Mouse (Mus musculus): ENCODE data around the gene Stfa1.
"Not testable (repeated sequence)": the region's sequence is repeated elsewhere in the genome, so short reads cannot be mapped to it uniquely, and the experiment has no call there.

Gene Stfa1

GRCm38 (mm10) chr16:36276796-36277195 is at the start of gene Stfa1:
Gene Stfa1, plus strand, starts transcription at chr16:36276951.
- not testable (repeated sequence) for H3K36me3 ChIP-seq (ENCODE audit: insufficient read depth, low read length); H3K9me3 ChIP-seq (ENCODE audit: low read length); H3K27me3 ChIP-seq (ENCODE audit: insufficient read depth, low read length); H3K4me3 ChIP-seq (replicated peaks; ENCODE audit: low read length); H3K4me1 ChIP-seq (replicated peaks; ENCODE audit: low read depth, low read length)

GRCm38 (mm10) chr16:36260585-36260984 is 16.2 kb upstream of the Stfa1 start:
- not testable (repeated sequence) for H3K4me1 ChIP-seq (replicated peaks; ENCODE audit: low read depth, low read length); H3K36me3 ChIP-seq (ENCODE audit: insufficient read depth, low read length); H3K9me3 ChIP-seq (ENCODE audit: low read length); H3K27me3 ChIP-seq (ENCODE audit: insufficient read depth, low read length); H3K4me3 ChIP-seq (replicated peaks; ENCODE audit: low read length)

- H3K27me3 ChIP-seq (ENCODE audit: insufficient read depth, low read length), result no peaks in the 10 kb centered on the region
- no peaks in the 10 kb centered on the region for H3K4me1 ChIP-seq (replicated peaks; ENCODE audit: low read depth, low read length)
- no peaks in the 10 kb centered on the region for H3K9me3 ChIP-seq (ENCODE audit: low read length)
- no peak for TF ChIP-seq POU5F1 (IDR thresholded peaks at IDR 0.05; ENCODE audit: borderline replicate concordance, low read length)
- no peak for TF ChIP-seq NANOG (IDR thresholded peaks at IDR 0.05; ENCODE audit: borderline replicate concordance, low read length)
- H3K36me3 ChIP-seq (ENCODE audit: insufficient read depth, low read length), result no peaks in the 10 kb centered on the region
- no peak overlapping the region for H3K4me3 ChIP-seq (replicated peaks; ENCODE audit: low read length)
These were observed 12.4 kb downstream of the Stfa1 start for GRCm38 (mm10) chr16:36289140-36289539.

- Histone ChIP-seq H3K4me3 (replicated peaks; ENCODE audit: low read length) (no peak overlapping the region), H3K9me3 (ENCODE audit: low read length) (no peaks in the 10 kb centered on the region), H3K36me3 (ENCODE audit: insufficient read depth, low read length) (no peaks in the 10 kb centered on the region), H3K4me1 (replicated peaks; ENCODE audit: low read depth, low read length) (no peaks in the 10 kb centered on the region), H3K27me3 (ENCODE audit: insufficient read depth, low read length) (no peaks in the 10 kb centered on the region)
- no peak for TF ChIP-seq NANOG (IDR thresholded peaks at IDR 0.05; ENCODE audit: borderline replicate concordance, low read length)
- no peak for TF ChIP-seq CTCF (conservative IDR thresholded peaks at IDR 0.05; ENCODE audit: low read length)
- no peak for TF ChIP-seq POU5F1 (IDR thresholded peaks at IDR 0.05; ENCODE audit: borderline replicate concordance, low read length)
These were observed 30.9 kb downstream of the Stfa1 start for GRCm38 (mm10) chr16:36307631-36308030.

GRCm38 (mm10) chr16:36316111-36316510 is 39.4 kb downstream of the Stfa1 start:
- H3K4me3 ChIP-seq (replicated peaks; ENCODE audit: low read length); H3K27me3 ChIP-seq (ENCODE audit: insufficient read depth, low read length); H3K9me3 ChIP-seq (ENCODE audit: low read length); H3K4me1 ChIP-seq (replicated peaks; ENCODE audit: low read depth, low read length); H3K36me3 ChIP-seq (ENCODE audit: insufficient read depth, low read length): not testable (repeated sequence)

- H3K4me1 ChIP-seq (replicated peaks; ENCODE audit: low read depth, low read length), result no peaks in the 10 kb centered on the region
- no peaks in the 10 kb centered on the region for H3K9me3 ChIP-seq (ENCODE audit: low read length)
- H3K27me3 ChIP-seq (ENCODE audit: insufficient read depth, low read length), result no peaks in the 10 kb centered on the region
- no peak for TF ChIP-seq CTCF (conservative IDR thresholded peaks at IDR 0.05; ENCODE audit: low read length)
- TF ChIP-seq NANOG (IDR thresholded peaks at IDR 0.05; ENCODE audit: borderline replicate concordance, low read length), result no peak
- no peak for TF ChIP-seq POU5F1 (IDR thresholded peaks at IDR 0.05; ENCODE audit: borderline replicate concordance, low read length)
- H3K36me3 ChIP-seq (ENCODE audit: insufficient read depth, low read length), result no peaks in the 10 kb centered on the region
- H3K4me3 ChIP-seq (replicated peaks; ENCODE audit: low read length), result no peak overlapping the region
These were observed 42.5 kb downstream of the Stfa1 start for GRCm38 (mm10) chr16:36319286-36319685.

- no peak for TF ChIP-seq CTCF (conservative IDR thresholded peaks at IDR 0.05; ENCODE audit: low read length)
- TF ChIP-seq NANOG (IDR thresholded peaks at IDR 0.05; ENCODE audit: borderline replicate concordance, low read length), result no peak
- TF ChIP-seq POU5F1 (IDR thresholded peaks at IDR 0.05; ENCODE audit: borderline replicate concordance, low read length), result no peak
- no peaks in the 10 kb centered on the region for H3K4me1 ChIP-seq (replicated peaks; ENCODE audit: low read depth, low read length)
- H3K27me3 ChIP-seq (ENCODE audit: insufficient read depth, low read length), result no peaks in the 10 kb centered on the region
These were observed 57.5 kb downstream of the Stfa1 start, which contains the start of gene BC117090 for GRCm38 (mm10) chr16:36334232-36334631. Gene BC117090, minus strand, starts transcription at chr16:36334332.

More at GRCm38 (mm10) chr16:36334232-36334631, 57.5 kb downstream of the Stfa1 start, which contains the start of gene BC117090:
- Histone ChIP-seq H3K4me3 (replicated peaks; ENCODE audit: low read length) (no peak within 1 kb of the TSS), H3K36me3 (ENCODE audit: insufficient read depth, low read length) (no peaks in the 10 kb centered on the region), H3K9me3 (ENCODE audit: low read length) (no peaks in the 10 kb centered on the region)
